Mouse (Mus musculus) heart, embryonic 10.5 days (tissue): ENCODE measurements at regions not wholly inside any gene's neighbourhood (a gene's known extent, or its start where the extent isn't known, plus 50 kb on each side); places are given as distances from the start of the nearest gene placed in this dataset.

Experiments
- DNase-seq: peaks from one replicate; pipeline ENCODE4 v3.0.0-alpha.2; 2017; ENCODE audit warnings: low spot score
- H3K27ac ChIP-seq: fragments of 300-500 bp; sonication (generic); 2 replicates; pipeline ENCODE4 v1.5.1; 2016; ENCODE audit warnings: mild to moderate bottlenecking
- H3K27me3 ChIP-seq: fragments of 300-500 bp; sonication (generic); 2 replicates; pipeline ENCODE4 v1.6.1; 2016; ENCODE audit warnings: mild to moderate bottlenecking; ENCODE audit not compliant: poor library complexity, insufficient read depth, severe bottlenecking
- H3K36me3 ChIP-seq: fragments of 300-500 bp; sonication (generic); 2 replicates; pipeline ENCODE4 v1.6.1; 2016; ENCODE audit warnings: mild to moderate bottlenecking, moderate library complexity
- H3K4me1 ChIP-seq: fragments of 300-500 bp; sonication (generic); 2 replicates; pipeline ENCODE4 v1.6.1; 2016; ENCODE audit warnings: mild to moderate bottlenecking
- H3K4me3 ChIP-seq: fragments of 300-500 bp; sonication (generic); 2 replicates; pipeline ENCODE4 v1.5.1; 2016; ENCODE audit warnings: mild to moderate bottlenecking, moderate library complexity
- H3K9me3 ChIP-seq: fragments of 300-500 bp; sonication (generic); 2 replicates; pipeline ENCODE4 v1.6.1; 2016; ENCODE audit warnings: mild to moderate bottlenecking, moderate library complexity
- WGBS: fragments of 180-500 bp; shearing (Covaris S2); methylation state at CpG from one replicate; pipeline ENCODE4 v1.1.7; 2016; 5-methylcytosine and 5-hydroxymethylcytosine counted together

DNA sequence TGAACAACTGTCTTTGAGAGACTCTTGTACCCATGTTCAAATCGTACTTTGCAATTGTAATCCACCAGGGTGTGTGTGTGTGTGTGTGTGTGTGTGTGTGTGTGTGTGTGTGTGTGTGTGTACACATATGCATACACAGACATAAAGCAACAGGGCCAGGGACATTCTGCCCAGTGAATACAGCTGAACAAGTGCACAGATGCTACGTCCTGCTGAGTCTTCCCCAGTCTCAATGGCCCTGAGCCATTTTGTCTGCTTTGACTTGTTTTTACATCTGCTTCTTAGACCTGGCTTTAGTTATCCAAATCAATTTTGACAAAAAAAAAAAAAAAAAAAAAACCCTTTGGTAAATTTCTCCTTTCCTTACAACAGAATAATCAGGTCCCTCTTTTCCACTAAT is 103.3 kb downstream of the Rnd3 start:
- no peaks in the 10 kb centered on the region for H3K4me1 ChIP-seq
- no peaks in the 10 kb centered on the region for H3K9me3 ChIP-seq
- H3K4me3 ChIP-seq: no peak overlapping the region
- no peaks in the 10 kb centered on the region for H3K36me3 ChIP-seq
- DNase-seq: no peak
- WGBS: 82% methylated on average over 2 of the region's 2 CpGs
- H3K27me3 ChIP-seq: no peaks in the 10 kb centered on the region
- no peak overlapping the region for H3K27ac ChIP-seq

- Histone ChIP-seq H3K9me3 (no peaks in the 10 kb centered on the region), H3K27ac (no peak overlapping the region), H3K4me3 (no peak overlapping the region), H3K4me1 (peaks cover 12% of the 10 kb centered on the region), H3K36me3 (no peaks in the 10 kb centered on the region), H3K27me3 (no peaks in the 10 kb centered on the region)
- WGBS: 65% methylated on average over 7 of the region's 7 CpGs
- DNase-seq: no peak
Measured at GRCm38 (mm10) chr2:51041101-51041500, 107.8 kb downstream of the Rnd3 start.

- Histone ChIP-seq H3K27me3 (no peaks in the 10 kb centered on the region), H3K4me3 (no peak overlapping the region), H3K36me3 (no peaks in the 10 kb centered on the region), H3K27ac (no peak overlapping the region), H3K4me1 (peaks cover 12% of the 10 kb centered on the region), H3K9me3 (no peaks in the 10 kb centered on the region)
- no peak for DNase-seq
- WGBS: 62% methylated on average over 6 of the region's 6 CpGs
Measured at GRCm38 (mm10) chr2:51038685-51039084, 110.2 kb downstream of the Rnd3 start.

DNA sequence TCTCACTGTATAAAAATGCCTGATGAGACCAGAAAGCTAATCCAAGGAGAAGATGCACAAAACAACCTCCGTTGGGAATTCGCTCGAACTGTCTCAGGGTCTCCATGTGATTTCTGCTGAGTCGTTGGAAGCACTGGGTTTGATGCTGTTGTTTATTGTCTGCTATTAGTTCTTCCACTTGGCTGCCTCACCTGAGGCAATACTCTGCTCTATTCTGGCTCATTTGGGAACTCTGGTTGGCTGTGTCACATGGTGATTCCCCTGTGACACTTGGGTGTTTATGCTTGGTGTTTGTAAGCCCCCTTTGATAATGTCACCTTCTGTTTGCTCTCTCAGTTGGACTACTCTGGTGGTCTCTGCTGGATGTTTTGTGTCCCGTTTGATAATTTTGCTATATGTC is 111.9 kb downstream of the Rnd3 start:
- Histone ChIP-seq H3K36me3 (no peaks in the 10 kb centered on the region), H3K4me1 (peaks cover 15% of the 10 kb centered on the region), H3K4me3 (no peak overlapping the region), H3K27ac (no peak overlapping the region), H3K27me3 (no peaks in the 10 kb centered on the region), H3K9me3 (no peaks in the 10 kb centered on the region)
- WGBS: 73% methylated on average over 5 of the region's 5 CpGs
- DNase-seq: no peak

DNA sequence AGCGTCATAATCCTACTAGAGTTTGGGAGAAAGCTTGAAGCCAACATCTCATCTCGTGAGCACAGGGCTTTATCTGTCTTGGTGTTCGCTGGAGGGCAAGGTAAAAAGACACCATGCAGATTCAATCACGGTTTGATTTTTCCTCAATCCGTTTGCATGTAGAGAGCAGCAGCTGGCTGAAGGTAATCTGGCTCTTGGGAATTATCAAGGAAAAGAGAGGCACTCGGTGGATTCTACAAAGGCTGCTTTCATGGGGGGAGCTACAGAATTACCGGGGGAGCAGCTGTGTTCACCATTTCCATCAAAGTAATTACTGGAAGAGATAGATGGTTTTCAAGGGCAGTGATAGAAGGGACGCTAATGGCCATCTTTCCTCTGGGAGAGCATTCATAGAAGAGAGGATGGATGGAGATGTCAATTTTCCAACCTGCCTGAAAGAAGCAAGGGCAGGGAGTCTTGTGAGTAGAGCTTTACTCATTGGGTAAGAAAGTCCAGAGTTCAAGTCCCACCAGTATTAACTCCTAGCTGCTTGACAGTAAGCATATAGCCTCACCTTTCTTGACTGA is 112.6 kb downstream of the Rnd3 start:
- H3K4me1 ChIP-seq: peaks cover 15% of the 10 kb centered on the region
- WGBS: 69% methylated on average over 8 of the region's 8 CpGs
- no peak for DNase-seq

GRCm38 (mm10) chr2:51033881-51034280 is 115.0 kb downstream of the Rnd3 start:
- H3K36me3 ChIP-seq: no peaks in the 10 kb centered on the region
- peaks cover 6% of the 10 kb centered on the region; the same call in 1 of the 2 replicates for H3K4me1 ChIP-seq
- H3K27ac ChIP-seq: no peak overlapping the region
- no peak overlapping the region for H3K4me3 ChIP-seq
- no peak for DNase-seq
- no peaks in the 10 kb centered on the region for H3K27me3 ChIP-seq
- H3K9me3 ChIP-seq: no peaks in the 10 kb centered on the region
- WGBS: 93% methylated on average over 7 of the region's 7 CpGs

More for the DNA sequence above, 112.6 kb downstream of the Rnd3 start:
- H3K27ac ChIP-seq: no peak overlapping the region
- H3K9me3 ChIP-seq: no peaks in the 10 kb centered on the region
- H3K27me3 ChIP-seq: no peaks in the 10 kb centered on the region
- H3K4me3 ChIP-seq: no peak overlapping the region
- H3K36me3 ChIP-seq: no peaks in the 10 kb centered on the region

DNA sequence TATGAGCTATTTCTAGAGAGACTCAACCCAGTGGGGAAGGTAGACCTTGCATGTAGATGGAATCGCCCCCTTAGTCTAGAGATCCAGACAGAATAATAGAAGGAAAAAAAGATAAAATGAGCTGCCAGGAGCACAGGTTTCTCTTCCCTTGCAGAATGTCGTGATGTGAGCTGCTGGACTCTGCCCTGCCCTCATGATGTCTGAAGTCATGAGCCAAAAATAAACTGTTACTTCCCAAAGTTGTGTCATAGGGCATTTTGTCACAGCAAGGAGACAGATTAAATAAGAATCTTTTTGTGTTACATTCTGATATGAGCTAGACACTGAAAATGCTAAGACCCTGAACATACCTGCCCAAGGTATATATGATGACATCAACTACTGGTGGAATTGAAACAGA is 126.4 kb downstream of the Rnd3 start:
- no peaks in the 10 kb centered on the region for H3K4me1 ChIP-seq
- no peaks in the 10 kb centered on the region for H3K9me3 ChIP-seq
- no peak overlapping the region for H3K27ac ChIP-seq
- no peaks in the 10 kb centered on the region for H3K36me3 ChIP-seq
- 68% methylated on average over 2 of the region's 2 CpGs for WGBS
- H3K27me3 ChIP-seq: no peaks in the 10 kb centered on the region
- no peak for DNase-seq
- H3K4me3 ChIP-seq: no peak overlapping the region

- whole genome bisulfite sequencing: 79% methylated on average over 5 of the region's 5 CpGs
- H3K4me3 ChIP-seq: no peak overlapping the region
- H3K36me3 ChIP-seq: no peaks in the 10 kb centered on the region
- no peaks in the 10 kb centered on the region for H3K9me3 ChIP-seq
- no peaks in the 10 kb centered on the region for H3K27me3 ChIP-seq
- H3K27ac ChIP-seq: no peak overlapping the region
- no peak for DNase-seq
- peaks cover 9% of the 10 kb centered on the region for H3K4me1 ChIP-seq
Measured at GRCm38 (mm10) chr2:51016129-51016402, 132.8 kb downstream of the Rnd3 start.

DNA sequence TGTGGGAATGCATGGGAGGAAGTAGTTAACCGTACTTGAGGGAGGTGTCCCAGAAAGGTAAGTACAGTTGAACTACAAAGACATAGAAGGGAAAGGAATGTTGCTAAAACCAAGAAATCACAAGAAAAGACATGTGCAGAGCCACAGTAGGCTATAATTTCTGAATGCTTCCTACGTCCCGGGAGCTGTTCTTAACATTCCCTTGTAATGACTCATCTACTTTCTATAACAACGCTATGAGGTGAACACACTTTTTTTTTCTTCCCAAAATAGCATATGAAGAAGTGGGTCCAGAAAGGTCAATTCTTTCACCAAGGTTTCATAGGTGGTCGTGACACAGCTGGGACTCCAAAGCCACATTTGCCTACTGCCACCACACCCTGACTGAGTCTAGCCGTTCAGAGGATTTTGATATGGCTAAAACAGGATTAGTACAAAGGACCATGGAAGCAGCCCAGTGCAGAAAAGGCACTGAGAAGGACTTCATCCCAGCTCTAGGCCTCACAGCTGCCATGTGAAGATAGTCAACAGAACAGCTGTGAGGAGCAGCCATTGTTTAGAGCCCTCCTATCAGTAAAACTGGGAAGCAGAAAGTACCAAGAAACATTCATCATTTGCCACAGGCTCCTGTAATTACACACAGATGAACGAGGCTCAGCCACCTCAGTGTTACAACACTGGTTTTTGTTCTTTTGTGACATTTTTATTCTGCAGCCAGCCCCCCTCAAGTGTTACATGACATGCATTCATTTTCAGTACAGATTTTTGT is 133.4 kb downstream of the Rnd3 start:
- DNase-seq: no peak
- no peaks in the 10 kb centered on the region for H3K36me3 ChIP-seq
- H3K27me3 ChIP-seq: no peaks in the 10 kb centered on the region
- no peak overlapping the region for H3K4me3 ChIP-seq
- H3K4me1 ChIP-seq: peaks cover 9% of the 10 kb centered on the region
- H3K9me3 ChIP-seq: no peaks in the 10 kb centered on the region
- WGBS: 35% methylated on average over 7 of the region's 7 CpGs
- peak overlapping the region; percentile 56; the same call in 1 of the 2 replicates for H3K27ac ChIP-seq

- H3K9me3 ChIP-seq: no peaks in the 10 kb centered on the region
- no peak overlapping the region for H3K27ac ChIP-seq
- H3K4me3 ChIP-seq: no peak overlapping the region
- no peaks in the 10 kb centered on the region for H3K36me3 ChIP-seq
- peaks cover 9% of the 10 kb centered on the region for H3K4me1 ChIP-seq
- no peak for DNase-seq
- no peaks in the 10 kb centered on the region for H3K27me3 ChIP-seq
Measured at GRCm38 (mm10) chr2:51014232-51014631, 134.7 kb downstream of the Rnd3 start.

- Histone ChIP-seq H3K27ac (no peak overlapping the region), H3K27me3 (no peaks in the 10 kb centered on the region), H3K9me3 (no peaks in the 10 kb centered on the region), H3K4me3 (no peak overlapping the region), H3K4me1 (peaks cover 9% of the 10 kb centered on the region), H3K36me3 (no peaks in the 10 kb centered on the region)
- 78% methylated on average over 2 of the region's 2 CpGs for WGBS
- DNase-seq: no peak
Measured at GRCm38 (mm10) chr2:51013090-51013489, 135.8 kb downstream of the Rnd3 start.

DNA sequence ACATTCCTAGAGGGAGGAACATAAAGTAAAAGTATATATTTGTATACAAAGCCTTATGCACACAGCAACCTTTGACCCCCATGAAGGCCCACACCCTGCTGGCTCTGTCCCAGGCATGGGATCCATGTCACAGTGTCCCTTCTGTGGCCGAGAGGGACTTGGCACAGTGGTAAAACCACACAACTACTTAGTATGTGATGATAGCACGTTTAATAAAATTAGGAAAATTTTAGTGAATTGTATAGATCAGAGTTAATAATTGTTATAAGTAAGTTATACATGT is 140.7 kb downstream of the Rnd3 start:
- Histone ChIP-seq H3K27ac (no peak overlapping the region), H3K4me3 (no peak overlapping the region), H3K4me1 (no peaks in the 10 kb centered on the region), H3K27me3 (no peaks in the 10 kb centered on the region), H3K9me3 (no peaks in the 10 kb centered on the region), H3K36me3 (no peaks in the 10 kb centered on the region)
- no peak for DNase-seq
- 74% methylated on average over 2 of the region's 2 CpGs for WGBS

- DNase-seq: no peak
- H3K27ac ChIP-seq: no peak overlapping the region
- H3K9me3 ChIP-seq: no peaks in the 10 kb centered on the region
- WGBS: 66% methylated on average over 11 of the region's 11 CpGs
- no peaks in the 10 kb centered on the region for H3K27me3 ChIP-seq
- H3K4me3 ChIP-seq: no peak overlapping the region
- no peaks in the 10 kb centered on the region for H3K36me3 ChIP-seq
- no peaks in the 10 kb centered on the region for H3K4me1 ChIP-seq
Measured at GRCm38 (mm10) chr2:51007409-51008250, 141.3 kb downstream of the Rnd3 start.
